Mouse (Mus musculus) E14TG2a.4 (cell line): ENCODE measurements around the gene Sh2d3c.

Experiments
- H3K27me3 ChIP-seq: 2 replicates; pipeline ENCODE4 v1.6.1; 2014; ENCODE audit warnings: low read length, control low read depth; ENCODE audit not compliant: insufficient read depth
- H3K36me3 ChIP-seq: 2 replicates; pipeline ENCODE4 v1.6.1; 2014; ENCODE audit warnings: low read length, control low read depth; ENCODE audit not compliant: insufficient read depth
- H3K4me1 ChIP-seq: replicated peaks from 2 replicates; pipeline ENCODE4 v1.6.1; 2014; ENCODE audit warnings: low read depth, low read length, control low read depth
- H3K4me3 ChIP-seq: replicated peaks from 2 replicates; pipeline ENCODE4 v1.5.1; 2014; ENCODE audit warnings: mild to moderate bottlenecking, low read length
- H3K9me3 ChIP-seq: 2 replicates; pipeline ENCODE4 v1.6.1; 2014; ENCODE audit warnings: low read length, control low read depth
- CTCF ChIP-seq: conservative IDR thresholded peaks from 2 replicates; pipeline ENCODE4 v1.5.1; 2014; ENCODE audit warnings: low read length
- NANOG ChIP-seq: IDR thresholded peaks from 2 replicates; pipeline ENCODE4 v1.6.1; 2014; ENCODE audit warnings: borderline replicate concordance, low read length, mixed read lengths
- POU5F1 ChIP-seq: IDR thresholded peaks from 2 replicates; pipeline ENCODE4 v1.6.1; 2014; ENCODE audit warnings: low read length, borderline replicate concordance

Gene Sh2d3c

DNA sequence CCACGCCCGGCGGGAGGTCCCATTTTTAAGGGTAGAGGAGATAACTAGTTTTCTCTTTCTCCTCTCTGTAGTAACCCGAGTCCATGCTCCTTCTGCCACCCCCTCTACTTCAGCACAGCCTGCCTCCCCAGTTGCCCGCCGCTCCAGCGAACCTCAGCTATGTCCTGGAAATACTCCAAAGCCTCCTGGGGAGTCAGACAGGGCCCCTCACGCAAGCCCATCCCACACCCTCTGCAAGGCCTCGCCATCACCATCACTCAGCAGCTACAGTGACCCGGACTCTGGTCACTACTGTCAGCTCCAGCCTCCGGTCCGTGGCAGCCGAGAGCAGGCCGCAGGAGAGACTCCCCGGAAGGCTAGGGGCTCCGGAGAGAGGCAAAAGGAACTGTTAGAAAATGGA, 28.2 kb downstream of the Sh2d3c start:
- H3K4me1 ChIP-seq: peaks cover 29% of the 10 kb centered on the region
- H3K36me3 ChIP-seq: no peaks in the 10 kb centered on the region; the same call in 1 of the 2 replicates
- H3K4me3 ChIP-seq: no peak overlapping the region
- TF ChIP-seq CTCF (no peak), POU5F1 (no peak)
- peaks cover 41% of the 10 kb centered on the region for H3K27me3 ChIP-seq
- H3K9me3 ChIP-seq: no peaks in the 10 kb centered on the region

DNA sequence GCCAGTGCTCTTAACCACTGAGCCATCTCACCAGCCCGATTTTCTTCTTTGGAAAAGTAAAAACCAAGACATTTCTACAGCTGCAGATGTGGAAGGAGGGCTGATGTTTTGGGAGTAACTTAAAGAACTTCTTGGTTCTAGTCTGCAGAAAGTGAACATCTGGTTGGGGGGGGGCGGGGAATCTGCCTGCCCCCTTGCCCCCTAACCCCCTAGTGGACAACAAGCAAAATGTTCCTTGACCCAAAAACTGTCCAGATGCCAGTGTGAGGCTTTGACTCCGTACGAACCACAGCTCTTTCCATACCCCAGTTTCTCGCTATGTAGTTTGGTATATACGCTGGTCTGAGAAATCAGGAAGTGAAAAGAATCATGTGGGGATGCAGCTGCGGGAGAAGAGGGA, 29.3 kb downstream of the Sh2d3c start:
- TF ChIP-seq CTCF (peak; percentile 26), NANOG (no peak), POU5F1 (no peak)
- Histone ChIP-seq H3K27me3 (peaks cover 31% of the 10 kb centered on the region), H3K36me3 (no peaks in the 10 kb centered on the region; the same call in 1 of the 2 replicates), H3K9me3 (no peaks in the 10 kb centered on the region), H3K4me1 (peaks cover 35% of the 10 kb centered on the region), H3K4me3 (no peak overlapping the region)

GRCm38 (mm10) chr2:32750887-32751664, 30.2 kb downstream of the Sh2d3c start:
- H3K27me3 ChIP-seq: peaks cover 24% of the 10 kb centered on the region
- H3K4me1 ChIP-seq: peaks cover 35% of the 10 kb centered on the region
- TF ChIP-seq POU5F1 (no peak), NANOG (no peak), CTCF (no peak)
- H3K9me3 ChIP-seq: no peaks in the 10 kb centered on the region
- H3K4me3 ChIP-seq: peak overlapping the region; percentile 68
- H3K36me3 ChIP-seq: no peaks in the 10 kb centered on the region; the same call in 1 of the 2 replicates

DNA sequence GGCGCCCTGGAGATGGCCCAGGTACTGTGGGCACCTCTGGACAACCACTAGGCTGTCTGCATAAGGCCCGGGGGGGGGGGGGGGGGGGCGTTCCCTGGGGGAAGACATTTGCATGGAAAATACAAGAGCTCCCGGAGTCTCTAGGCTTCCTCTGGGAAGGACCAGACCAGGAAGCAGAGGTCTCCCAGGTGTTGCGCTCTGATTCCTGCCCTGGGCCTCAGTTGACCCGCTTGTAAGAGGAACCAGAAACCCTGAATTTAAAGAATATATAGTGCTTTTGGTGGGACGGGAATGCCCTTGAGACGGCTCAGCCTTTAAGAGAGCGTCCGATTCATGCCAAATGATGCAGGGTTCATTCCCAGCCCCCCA, 30.8 kb downstream of the Sh2d3c start:
- H3K4me3 ChIP-seq: peak overlapping the region; percentile 68
- TF ChIP-seq CTCF: no peak
- no peak for TF ChIP-seq POU5F1
- TF ChIP-seq NANOG: no peak
- no peaks in the 10 kb centered on the region for H3K9me3 ChIP-seq
- H3K36me3 ChIP-seq: no peaks in the 10 kb centered on the region; the same call in 1 of the 2 replicates
- peaks cover 22% of the 10 kb centered on the region for H3K27me3 ChIP-seq
- H3K4me1 ChIP-seq: peaks cover 35% of the 10 kb centered on the region

- Histone ChIP-seq H3K4me3 (no peak overlapping the region), H3K27me3 (peaks cover 19% of the 10 kb centered on the region)
- TF ChIP-seq NANOG (no peak), POU5F1 (no peak), CTCF (no peak)
Observed at GRCm38 (mm10) chr2:32752181-32752580, 31.3 kb downstream of the Sh2d3c start.

GRCm38 (mm10) chr2:32756674-32757055, 35.8 kb downstream of the Sh2d3c start:
- Histone ChIP-seq H3K27me3 (peaks cover 18% of the 10 kb centered on the region), H3K4me1 (peaks cover 26% of the 10 kb centered on the region), H3K4me3 (no peak overlapping the region), H3K36me3 (peaks cover 33% of the 10 kb centered on the region), H3K9me3 (no peaks in the 10 kb centered on the region)
- no peak for TF ChIP-seq POU5F1
- TF ChIP-seq NANOG: no peak
- TF ChIP-seq CTCF: no peak

More at GRCm38 (mm10) chr2:32752181-32752580, 31.3 kb downstream of the Sh2d3c start:
- Histone ChIP-seq H3K4me1 (peaks cover 35% of the 10 kb centered on the region), H3K36me3 (no peaks in the 10 kb centered on the region), H3K9me3 (no peaks in the 10 kb centered on the region)

- H3K9me3 ChIP-seq: no peaks in the 10 kb centered on the region
- H3K4me1 ChIP-seq: peaks cover 20% of the 10 kb centered on the region
- H3K36me3 ChIP-seq: peaks cover 38% of the 10 kb centered on the region
- no peak for TF ChIP-seq POU5F1
- TF ChIP-seq NANOG: no peak
- peak; percentile 89 for TF ChIP-seq CTCF
- peak within 1 kb of the TSS; percentile 91 for H3K4me3 ChIP-seq
- H3K27me3 ChIP-seq: peaks cover 12% of the 10 kb centered on the region
Observed at GRCm38 (mm10) chr2:32757056-32757845, 36.4 kb downstream of the Sh2d3c start, which contains the start of gene Tor2a. Tor2a (plus strand) TSS chr2:32757234.

DNA sequence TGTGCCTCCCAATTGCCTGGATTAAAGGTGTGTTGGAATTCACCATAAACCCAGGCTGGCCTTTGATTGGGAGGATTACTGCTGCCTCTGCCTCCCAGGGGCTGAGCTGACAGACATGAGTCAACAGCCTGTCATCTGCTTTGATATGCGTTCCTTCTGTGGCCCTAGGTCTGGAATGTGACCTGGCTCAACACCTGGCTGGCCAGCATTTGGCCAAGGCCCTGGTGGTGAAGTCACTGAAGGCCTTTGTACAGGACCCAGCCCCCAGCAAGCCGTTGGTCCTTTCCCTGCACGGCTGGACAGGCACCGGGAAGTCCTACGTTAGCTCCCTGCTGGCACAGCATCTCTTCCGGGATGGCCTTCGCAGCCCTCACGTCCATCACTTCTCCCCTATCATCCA, 37.6 kb downstream of the Sh2d3c start:
- Histone ChIP-seq H3K36me3 (peaks cover 48% of the 10 kb centered on the region), H3K4me1 (peaks cover 16% of the 10 kb centered on the region), H3K4me3 (no peak overlapping the region), H3K27me3 (peaks cover 5% of the 10 kb centered on the region), H3K9me3 (no peaks in the 10 kb centered on the region)
- TF ChIP-seq CTCF (no peak), POU5F1 (no peak), NANOG (no peak)
